Mouse (Mus musculus) bone marrow, adult 2 months (tissue): ENCODE measurements around the gene Elmod3.

Experiments
- CTCF ChIP-seq: fragments of 200-500 bp; IDR thresholded peaks from 2 replicates; pipeline ENCODE4 v1.5.1; 2011; ENCODE audit warnings: low read length, control low read depth; ENCODE audit not compliant: control insufficient read depth, insufficient read depth
- POLR2A ChIP-seq: fragments of 200-500 bp; IDR thresholded peaks from 2 replicates; pipeline ENCODE4 v1.6.1; 2011; ENCODE audit warnings: low read depth, mild to moderate bottlenecking, control low read depth, low read length, borderline replicate concordance; ENCODE audit not compliant: control insufficient read depth

DNA sequence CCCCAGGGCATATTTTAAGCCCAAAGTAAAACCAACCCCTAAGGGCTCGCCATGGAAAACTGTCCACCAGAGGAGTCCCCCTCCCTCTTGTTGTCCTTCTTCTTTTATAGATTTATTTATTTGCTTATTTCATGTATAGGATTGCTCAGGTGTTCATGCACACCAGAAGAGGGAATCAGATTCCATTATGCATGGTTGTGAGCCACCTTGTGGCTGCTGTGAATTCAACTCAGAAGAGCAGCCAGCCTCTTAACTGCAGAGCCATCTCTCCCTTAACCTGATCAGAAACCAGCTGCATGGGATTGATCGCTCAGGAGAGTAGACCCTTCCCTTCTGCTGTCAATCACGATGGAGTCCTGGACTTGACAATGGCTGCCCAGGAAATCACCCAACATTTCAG is 38.7 kb upstream of the Elmod3 start:
- TF ChIP-seq CTCF (no peak), POLR2A (no peak)
